Mouse (Mus musculus): Measurements from ENCODE around the gene Slc25a21. TPM values are rescaled to one million over a fixed set of nuclear protein-coding genes. Genes with fewer than 3 reads are reported as not detected.

Slc25a21 gene
- polyA plus RNA-seq, 1 experiment from 2014 or later, result 0.23 TPM

DNA sequence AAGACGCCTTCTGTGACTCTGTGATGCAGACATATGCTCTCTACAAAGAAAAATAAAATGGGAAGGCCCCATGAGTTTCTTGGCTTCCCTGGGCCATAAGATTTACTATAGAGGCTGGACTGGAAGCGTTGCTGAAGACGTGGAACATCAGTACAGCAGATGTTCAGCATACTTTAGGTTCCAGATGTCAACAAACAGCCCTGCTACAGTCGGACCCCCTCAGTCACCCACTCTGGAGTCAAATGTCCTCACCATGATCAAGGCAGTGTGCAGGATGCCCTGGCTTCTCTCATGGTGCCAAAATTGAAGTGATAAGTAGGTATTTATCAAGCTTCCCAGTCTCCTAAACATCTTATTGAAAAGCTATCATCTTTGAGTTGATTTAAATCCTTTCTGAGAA lies 234.0 kb downstream of the Slc25a21 start:
- Histone ChIP-seq H3K4me2 (replicated peaks) (no peak overlapping the region), H3K36me3 (no peaks in the 10 kb centered on the region), H3K27ac (no peak overlapping the region), H3K4me1 (replicated peaks) (0 out of 2 replicates have a peak, but pooled peaks cover 2% of the 10 kb centered on the region), H3K27me3 (replicated peaks) (no peaks in the 10 kb centered on the region), H3K4me3 (replicated peaks) (no peak overlapping the region), H3K9ac (no peak overlapping the region), H3K9me3 (no peaks in the 10 kb centered on the region)
- 29% methylated on average over 4 of the region's 4 CpGs for WGBS
- no peak for ATAC-seq

DNA sequence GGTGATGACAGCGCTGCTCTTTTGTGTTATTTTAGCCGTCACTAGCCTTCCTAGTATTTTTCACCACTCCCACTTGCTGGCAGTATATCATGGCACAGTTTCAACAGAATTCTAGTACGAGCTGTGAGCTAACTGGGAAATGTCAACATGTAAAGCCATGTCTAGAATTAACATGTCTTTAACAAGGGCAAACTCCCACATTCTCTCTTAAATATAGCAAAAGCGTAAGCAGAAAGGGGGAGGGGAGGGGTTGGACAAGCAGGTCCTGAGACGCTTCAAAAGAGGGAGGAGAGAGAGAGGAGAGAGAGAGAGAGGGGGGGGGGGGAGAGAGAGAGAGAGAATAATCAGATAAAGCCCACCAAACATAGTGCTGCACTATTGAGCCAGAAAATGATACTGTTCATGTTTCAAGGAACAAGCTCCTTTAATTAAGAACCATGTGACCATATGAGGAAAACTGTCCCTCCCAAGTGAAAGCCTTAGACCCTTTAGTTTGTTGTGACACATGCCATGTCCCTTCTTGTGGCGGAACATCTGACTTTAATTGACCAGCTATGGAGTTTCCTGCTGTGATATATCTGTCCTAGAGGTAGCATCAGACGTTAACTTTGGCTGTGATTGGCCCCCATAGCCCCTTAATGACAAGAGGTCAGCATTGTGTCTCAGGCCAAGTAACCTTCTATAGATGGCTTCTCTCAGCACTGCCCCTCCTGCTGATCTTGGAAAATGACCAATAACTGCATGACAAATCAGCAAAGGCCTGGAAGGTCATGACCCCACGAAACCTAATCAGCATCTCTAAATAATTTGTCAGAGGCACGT lies 237.8 kb downstream of the Slc25a21 start:
- H3K4me2 ChIP-seq (replicated peaks), result peak overlapping the region; percentile 20
- no peak overlapping the region for H3K4me3 ChIP-seq (replicated peaks)
- H3K4me1 ChIP-seq (replicated peaks), result 0 out of 2 replicates have a peak, but pooled peaks cover 2% of the 10 kb centered on the region
- H3K27ac ChIP-seq, result no peak overlapping the region
- no peak for ATAC-seq
- H3K9me3 ChIP-seq, result no peaks in the 10 kb centered on the region
- H3K27me3 ChIP-seq (replicated peaks), result no peaks in the 10 kb centered on the region
- no peak overlapping the region for H3K9ac ChIP-seq
- no peaks in the 10 kb centered on the region for H3K36me3 ChIP-seq
- WGBS, result 35% methylated on average over 9 of the region's 9 CpGs

DNA sequence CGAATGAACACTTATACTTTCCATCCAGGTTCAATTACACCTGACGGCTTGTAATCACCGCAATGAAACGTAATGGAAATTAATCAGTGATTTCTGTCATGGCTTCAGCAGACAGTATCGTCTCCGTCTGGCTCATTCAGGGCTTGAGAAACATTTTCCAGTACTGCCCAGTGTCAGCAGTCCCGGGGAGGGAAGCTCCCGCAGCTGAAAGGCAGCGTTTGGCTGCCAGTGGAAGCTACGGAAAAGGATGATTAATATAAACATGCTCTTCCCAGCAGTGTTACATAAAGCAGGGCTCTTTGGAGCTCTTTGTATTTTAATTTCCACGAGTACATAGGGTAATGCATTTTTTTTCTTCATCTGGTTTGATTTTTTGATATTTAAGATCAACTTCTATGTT lies 239.0 kb downstream of the Slc25a21 start:
- H3K36me3 ChIP-seq, result no peaks in the 10 kb centered on the region
- no peaks in the 10 kb centered on the region for H3K9me3 ChIP-seq
- 0 out of 2 replicates have a peak, but pooled peaks cover 2% of the 10 kb centered on the region for H3K4me1 ChIP-seq (replicated peaks)
- H3K4me3 ChIP-seq (replicated peaks), result no peak overlapping the region
- H3K27ac ChIP-seq, result no peak overlapping the region
- peak overlapping the region; percentile 32 for H3K4me2 ChIP-seq (replicated peaks)
- WGBS, result 38% methylated on average over 11 of the region's 11 CpGs
- 0 out of 2 replicates have a peak, but pooled peaks have one; percentile 31 for ATAC-seq
- H3K9ac ChIP-seq, result no peak overlapping the region
- no peaks in the 10 kb centered on the region for H3K27me3 ChIP-seq (replicated peaks)

DNA sequence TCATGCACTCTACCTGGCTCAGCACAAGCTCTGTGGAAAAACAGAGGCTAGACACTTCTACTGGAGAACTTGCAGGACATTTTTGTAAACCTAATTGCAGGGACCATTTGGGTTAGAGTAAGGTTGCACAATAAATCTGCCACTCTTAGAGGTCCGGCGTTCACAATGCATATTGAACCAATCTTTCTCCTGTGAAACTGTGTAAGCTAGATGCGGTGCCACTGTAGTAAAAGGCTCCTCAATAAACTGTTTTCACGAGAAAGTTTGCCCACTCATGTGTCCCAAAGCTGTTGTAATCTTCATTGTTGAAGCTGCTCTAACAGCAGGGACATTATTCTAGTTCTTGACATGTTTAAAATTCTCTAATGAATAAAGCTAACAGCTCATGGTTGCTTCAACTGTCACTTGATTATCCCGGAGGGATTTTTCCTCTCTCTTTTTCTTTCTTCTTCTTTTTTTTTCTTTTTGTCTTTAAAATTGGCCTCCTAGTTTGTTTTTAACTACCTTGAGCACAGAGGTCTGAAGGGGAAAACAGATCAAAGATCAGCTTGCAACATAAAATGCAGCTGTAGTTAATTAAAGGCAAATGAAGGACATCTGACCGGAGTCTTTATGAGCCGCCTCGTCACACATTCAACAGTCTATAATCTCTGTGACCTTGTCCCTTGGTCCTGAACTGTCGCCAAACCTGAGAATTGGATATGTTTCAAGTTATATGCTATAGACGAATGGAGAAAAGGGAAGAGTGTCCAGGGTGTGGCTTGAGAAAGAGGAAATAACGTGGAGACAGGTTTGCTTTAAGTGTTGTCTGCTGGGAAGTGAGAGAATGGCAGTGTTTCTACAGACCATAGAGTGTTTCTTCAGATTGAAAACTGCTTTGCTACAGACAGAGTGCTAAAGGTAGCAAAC lies 245.3 kb downstream of the Slc25a21 start:
- no peaks in the 10 kb centered on the region for H3K27me3 ChIP-seq (replicated peaks)
- no peaks in the 10 kb centered on the region for H3K9me3 ChIP-seq
- no peak overlapping the region for H3K9ac ChIP-seq
- H3K4me1 ChIP-seq (replicated peaks), result no peaks in the 10 kb centered on the region
- no peak overlapping the region for H3K27ac ChIP-seq
- no peak overlapping the region for H3K4me2 ChIP-seq (replicated peaks)
- H3K4me3 ChIP-seq (replicated peaks), result no peak overlapping the region
- ATAC-seq, result no peak
- WGBS, result 47% methylated on average over 11 of the region's 11 CpGs
- no peaks in the 10 kb centered on the region for H3K36me3 ChIP-seq

DNA sequence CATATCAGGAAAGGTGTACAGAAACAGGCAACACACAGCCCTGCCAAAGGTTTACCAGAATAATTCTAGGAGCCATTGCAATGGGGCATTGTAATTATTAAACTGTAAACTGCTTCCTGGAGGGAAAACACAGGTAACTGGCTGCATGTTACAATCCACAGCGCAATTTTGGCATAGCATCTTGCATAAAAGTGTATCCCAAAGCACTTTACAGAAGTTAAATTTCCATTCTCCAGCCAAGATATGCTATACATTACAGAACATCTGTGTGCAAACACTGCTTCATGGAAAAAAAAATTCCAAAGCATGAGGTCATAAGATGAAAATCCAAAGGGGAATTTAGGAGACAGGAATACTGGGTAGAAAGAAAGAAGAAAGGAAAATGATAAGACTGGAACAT lies 253.0 kb downstream of the Slc25a21 start:
- no peak overlapping the region for H3K9ac ChIP-seq
- H3K9me3 ChIP-seq, result no peaks in the 10 kb centered on the region
- no peak for ATAC-seq
- H3K4me3 ChIP-seq (replicated peaks), result no peak overlapping the region
- H3K4me2 ChIP-seq (replicated peaks), result no peak overlapping the region
- H3K36me3 ChIP-seq, result no peaks in the 10 kb centered on the region
- no peaks in the 10 kb centered on the region for H3K27me3 ChIP-seq (replicated peaks)
- no peaks in the 10 kb centered on the region for H3K4me1 ChIP-seq (replicated peaks)
- WGBS, result 82% methylated on average over 1 of the region's 1 CpGs
- H3K27ac ChIP-seq, result no peak overlapping the region

DNA sequence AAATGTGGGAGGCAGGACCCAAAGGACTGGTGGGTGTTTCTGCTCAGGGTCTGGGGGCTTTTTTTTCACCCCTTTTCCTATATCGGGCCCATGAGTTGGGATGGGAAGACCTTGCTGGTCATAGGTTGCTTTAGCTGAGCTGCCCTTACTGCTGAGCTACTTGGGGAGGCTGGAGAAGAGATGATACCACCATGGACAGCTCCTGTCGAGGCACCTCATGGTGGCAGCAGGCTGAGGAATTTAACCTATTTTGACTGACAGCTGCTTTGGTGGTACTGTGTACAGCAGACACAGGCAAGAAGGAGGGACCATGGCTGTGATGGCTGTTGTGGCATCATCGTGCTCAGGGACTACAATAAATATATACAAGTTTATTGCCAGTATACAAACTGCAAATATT lies 256.4 kb downstream of the Slc25a21 start:
- no peaks in the 10 kb centered on the region for H3K36me3 ChIP-seq
- no peaks in the 10 kb centered on the region for H3K4me1 ChIP-seq (replicated peaks)
- no peak overlapping the region for H3K4me2 ChIP-seq (replicated peaks)
- H3K9ac ChIP-seq, result no peak overlapping the region
- WGBS, result 65% methylated on average over 3 of the region's 3 CpGs
- no peaks in the 10 kb centered on the region for H3K27me3 ChIP-seq (replicated peaks)
- H3K27ac ChIP-seq, result no peak overlapping the region
- H3K4me3 ChIP-seq (replicated peaks), result no peak overlapping the region
- no peaks in the 10 kb centered on the region for H3K9me3 ChIP-seq
- ATAC-seq, result no peak

DNA sequence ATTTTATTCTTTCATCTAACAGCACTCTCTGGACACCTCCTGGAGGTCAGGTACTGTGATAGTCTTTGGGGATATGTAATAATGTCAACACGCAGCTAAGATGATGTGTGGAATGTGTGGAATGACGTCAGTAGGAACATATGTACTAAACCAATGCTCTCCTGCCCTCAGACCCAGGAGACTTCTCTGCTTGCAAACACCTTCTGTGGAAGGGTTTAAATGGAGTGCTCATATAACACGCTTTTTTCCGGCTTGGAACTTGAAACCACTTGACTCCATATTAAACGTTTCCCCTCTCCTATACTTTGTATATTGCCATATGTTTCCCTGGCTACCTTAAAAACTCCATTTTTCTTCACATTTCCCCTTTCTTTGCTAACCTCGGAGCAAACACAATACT lies 279.1 kb downstream of the Slc25a21 start:
- H3K27me3 ChIP-seq (replicated peaks), result no peaks in the 10 kb centered on the region
- no peak overlapping the region for H3K9ac ChIP-seq
- H3K27ac ChIP-seq, result no peak overlapping the region
- WGBS, result 70% methylated on average over 6 of the region's 6 CpGs
- no peaks in the 10 kb centered on the region for H3K4me1 ChIP-seq (replicated peaks)
- no peak overlapping the region for H3K4me2 ChIP-seq (replicated peaks)
- no peak overlapping the region for H3K4me3 ChIP-seq (replicated peaks)
- no peaks in the 10 kb centered on the region for H3K9me3 ChIP-seq
- ATAC-seq, result no peak
- no peaks in the 10 kb centered on the region for H3K36me3 ChIP-seq

DNA sequence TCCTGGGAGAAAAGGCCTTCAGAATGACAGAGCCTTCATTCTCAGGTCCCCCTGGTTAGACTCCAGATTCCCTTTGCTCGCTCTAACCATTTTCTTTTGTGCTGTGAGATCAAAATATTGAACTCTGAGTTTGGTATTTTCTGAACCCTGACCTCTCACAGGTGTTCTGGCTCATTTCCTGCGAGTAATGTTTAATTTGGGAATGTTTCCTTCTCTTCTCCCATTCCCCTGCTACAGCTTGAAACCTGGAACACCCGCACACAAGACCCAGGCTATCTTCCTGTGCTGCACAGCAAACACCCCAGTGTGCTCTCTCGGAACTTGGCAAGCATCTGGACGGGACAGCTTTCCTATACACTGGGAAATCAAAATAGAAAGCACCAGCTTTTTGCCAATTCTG lies 290.8 kb downstream of the Slc25a21 start:
- Histone ChIP-seq H3K27me3 (replicated peaks) (no peaks in the 10 kb centered on the region), H3K27ac (no peak overlapping the region), H3K4me3 (replicated peaks) (no peak overlapping the region), H3K36me3 (no peaks in the 10 kb centered on the region), H3K9ac (no peak overlapping the region), H3K4me1 (replicated peaks) (no peaks in the 10 kb centered on the region), H3K4me2 (replicated peaks) (no peak overlapping the region), H3K9me3 (no peaks in the 10 kb centered on the region)
- WGBS, result 60% methylated on average over 5 of the region's 5 CpGs
- no peak for ATAC-seq

DNA sequence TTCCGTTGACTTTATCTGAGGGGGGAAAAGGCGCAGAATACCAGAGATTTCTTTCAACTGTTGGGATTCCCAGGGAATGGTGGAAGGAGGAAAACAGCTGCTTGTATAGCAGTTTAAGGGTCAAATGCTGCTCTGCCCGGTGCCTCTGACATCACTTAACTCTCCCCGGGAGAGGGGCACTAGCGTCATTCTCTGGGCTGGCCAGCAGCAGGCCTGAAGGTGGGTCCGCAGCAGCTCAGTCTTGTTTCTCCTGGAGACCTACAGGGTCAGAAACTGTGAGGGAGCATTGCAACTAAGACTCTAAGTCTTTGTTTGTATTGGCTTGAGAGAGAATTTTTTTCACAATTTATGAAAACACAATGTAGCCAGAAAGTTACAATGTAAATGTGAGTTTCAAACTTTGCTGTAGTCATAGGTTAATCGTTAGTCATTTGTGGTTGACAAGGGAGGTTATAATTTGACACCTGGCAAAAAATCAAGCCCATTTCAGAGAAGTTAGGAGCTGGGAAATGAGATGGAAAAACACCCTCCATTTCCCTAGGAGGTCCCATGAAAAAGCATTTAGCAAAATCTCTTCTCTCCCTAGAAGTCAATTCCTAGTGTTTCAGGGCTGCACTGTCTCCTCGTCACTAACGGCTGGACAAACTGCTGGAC lies 291.5 kb downstream of the Slc25a21 start:
- ATAC-seq, result no peak
- Histone ChIP-seq H3K27ac (no peak overlapping the region), H3K4me3 (replicated peaks) (no peak overlapping the region), H3K9me3 (no peaks in the 10 kb centered on the region), H3K4me2 (replicated peaks) (no peak overlapping the region), H3K36me3 (no peaks in the 10 kb centered on the region), H3K4me1 (replicated peaks) (no peaks in the 10 kb centered on the region), H3K27me3 (replicated peaks) (no peaks in the 10 kb centered on the region), H3K9ac (no peak overlapping the region)
- WGBS, result 40% methylated on average over 9 of the region's 9 CpGs

DNA sequence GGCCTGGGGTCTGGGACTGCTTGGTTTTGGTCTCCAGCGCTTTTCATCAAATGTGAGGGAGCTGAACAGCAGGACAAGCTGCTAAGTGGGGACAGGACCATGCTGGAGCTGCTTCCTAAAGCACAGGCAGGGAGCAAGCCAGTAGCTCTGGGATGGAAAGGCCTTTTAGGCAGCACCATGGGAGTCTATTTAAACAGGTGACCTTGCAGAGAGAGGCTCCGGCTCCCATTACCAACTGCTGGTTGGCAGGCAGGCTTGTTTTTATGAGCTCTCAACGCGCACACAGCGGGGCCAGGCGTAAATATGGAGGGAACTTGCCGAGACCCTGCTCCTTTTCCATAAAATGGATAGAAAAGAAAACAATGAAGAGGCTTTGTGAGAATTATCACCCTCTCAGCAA lies 292.1 kb downstream of the Slc25a21 start:
- Histone ChIP-seq H3K36me3 (no peaks in the 10 kb centered on the region), H3K4me1 (replicated peaks) (no peaks in the 10 kb centered on the region), H3K4me3 (replicated peaks) (no peak overlapping the region), H3K4me2 (replicated peaks) (no peak overlapping the region), H3K27me3 (replicated peaks) (no peaks in the 10 kb centered on the region), H3K9me3 (no peaks in the 10 kb centered on the region), H3K27ac (no peak overlapping the region), H3K9ac (no peak overlapping the region)
- no peak for ATAC-seq
- 49% methylated on average over 7 of the region's 7 CpGs for WGBS

DNA sequence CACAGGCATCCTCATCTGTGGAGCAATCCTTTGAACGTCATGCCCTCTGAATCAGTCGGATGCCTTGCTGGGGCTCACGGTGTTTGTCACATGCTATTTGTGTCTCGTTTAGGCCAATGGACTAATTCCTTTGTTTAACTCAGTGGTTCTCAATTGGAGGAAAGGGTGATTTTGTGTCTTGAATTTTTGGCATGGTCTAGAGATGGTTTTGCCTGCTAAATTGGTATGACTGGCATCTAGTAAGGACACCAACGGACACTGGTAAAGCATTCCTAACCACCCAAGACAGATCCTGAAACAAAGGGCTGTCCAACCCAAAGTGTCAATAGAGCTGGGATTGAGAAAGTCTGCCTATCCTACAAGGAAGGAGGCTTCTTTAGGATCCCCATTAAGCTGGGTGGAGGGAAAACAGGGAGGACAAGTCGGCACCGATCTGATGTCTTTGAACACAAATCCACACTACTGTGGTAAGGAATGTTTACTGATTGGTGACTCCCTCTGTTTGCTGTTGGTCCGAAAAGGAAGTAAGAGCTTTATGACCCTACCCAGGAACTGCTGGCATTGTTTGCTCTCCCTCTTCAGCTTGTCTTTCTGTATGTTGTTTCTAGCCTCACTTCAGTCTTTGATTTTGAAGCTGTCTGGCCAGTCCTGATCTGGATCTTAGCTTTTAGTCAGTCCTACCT lies 294.4 kb downstream of the Slc25a21 start:
- H3K27ac ChIP-seq, result no peak overlapping the region
- H3K9me3 ChIP-seq, result no peaks in the 10 kb centered on the region
- no peaks in the 10 kb centered on the region for H3K4me1 ChIP-seq (replicated peaks)
- ATAC-seq, result peak; percentile 43; the same call in 1 of the 2 replicates
- WGBS, result 58% methylated on average over 8 of the region's 8 CpGs
- no peaks in the 10 kb centered on the region for H3K27me3 ChIP-seq (replicated peaks)
- no peak overlapping the region for H3K4me3 ChIP-seq (replicated peaks)
- no peak overlapping the region for H3K9ac ChIP-seq
- no peak overlapping the region for H3K4me2 ChIP-seq (replicated peaks)
- no peaks in the 10 kb centered on the region for H3K36me3 ChIP-seq

DNA sequence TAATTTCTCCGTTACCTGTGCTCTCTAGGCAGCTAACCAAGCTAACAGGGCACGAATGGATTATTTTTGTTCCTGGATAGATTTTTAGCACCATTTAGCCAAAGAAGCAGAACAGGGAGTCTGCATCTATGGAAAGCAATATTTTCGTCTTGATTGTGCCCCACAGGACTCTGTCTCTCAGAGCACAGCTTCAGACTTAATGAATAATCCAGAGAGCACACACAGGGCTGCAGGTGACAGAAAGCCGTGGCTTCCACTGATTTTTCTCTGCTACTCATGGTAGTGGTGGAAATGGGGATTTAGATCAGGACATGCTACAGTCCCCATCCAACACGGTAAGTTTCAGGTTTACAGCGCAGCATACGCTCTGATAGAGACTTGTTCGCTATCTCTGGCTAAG lies 299.3 kb downstream of the Slc25a21 start:
- H3K27ac ChIP-seq, result no peak overlapping the region
- H3K36me3 ChIP-seq, result no peaks in the 10 kb centered on the region
- H3K9me3 ChIP-seq, result no peaks in the 10 kb centered on the region
- no peak overlapping the region for H3K9ac ChIP-seq
- H3K27me3 ChIP-seq (replicated peaks), result no peaks in the 10 kb centered on the region
- 82% methylated on average over 8 of the region's 8 CpGs for WGBS
- ATAC-seq, result no peak
- no peak overlapping the region for H3K4me2 ChIP-seq (replicated peaks)
- no peak overlapping the region for H3K4me3 ChIP-seq (replicated peaks)
- no peaks in the 10 kb centered on the region for H3K4me1 ChIP-seq (replicated peaks)
